Mouse (Mus musculus): ENCODE data around the gene Lrig1.

The Lrig1 gene

GRCm38 (mm10) chr6:94646274-94646863, 53.6 kb downstream of the Lrig1 start:
- DNase-seq, result no peak

GRCm38 (mm10) chr6:94645723-94646122, 54.2 kb downstream of the Lrig1 start:
- DNase-seq, result no peak

GRCm38 (mm10) chr6:94644641-94645040, 55.3 kb downstream of the Lrig1 start:
- no peak for DNase-seq

- DNase-seq, result no peak
Observed at GRCm38 (mm10) chr6:94643989-94644388, 56.0 kb downstream of the Lrig1 start.

- DNase-seq, result no peak
Observed at GRCm38 (mm10) chr6:94642048-94642447, 57.9 kb downstream of the Lrig1 start.

- peak; percentile 37 for DNase-seq
Observed at GRCm38 (mm10) chr6:94640297-94640696, 59.7 kb downstream of the Lrig1 start.

- no peak for DNase-seq
Observed at GRCm38 (mm10) chr6:94637024-94637434, 62.9 kb downstream of the Lrig1 start.

GRCm38 (mm10) chr6:94635343-94635742, 64.6 kb downstream of the Lrig1 start:
- no peak for DNase-seq

- no peak for DNase-seq
Observed at GRCm38 (mm10) chr6:94634710-94635109, 65.2 kb downstream of the Lrig1 start.

GRCm38 (mm10) chr6:94634274-94634673, 65.7 kb downstream of the Lrig1 start:
- no peak for DNase-seq

- no peak for DNase-seq
Observed at GRCm38 (mm10) chr6:94631779-94632082, 68.2 kb downstream of the Lrig1 start.

- DNase-seq, result peak; percentile 34
Observed at GRCm38 (mm10) chr6:94631051-94631778, 68.7 kb downstream of the Lrig1 start.

GRCm38 (mm10) chr6:94628787-94629186, 71.2 kb downstream of the Lrig1 start:
- DNase-seq, result no peak

- DNase-seq, result no peak
Observed at GRCm38 (mm10) chr6:94627714-94628595, 72.0 kb downstream of the Lrig1 start.

- DNase-seq, result no peak
Observed at GRCm38 (mm10) chr6:94626807-94627206, 73.2 kb downstream of the Lrig1 start.

GRCm38 (mm10) chr6:94625896-94626295, 74.1 kb downstream of the Lrig1 start:
- DNase-seq, result no peak

- DNase-seq, result no peak
Observed at GRCm38 (mm10) chr6:94624543-94624942, 75.4 kb downstream of the Lrig1 start.

GRCm38 (mm10) chr6:94622983-94623382, 77.0 kb downstream of the Lrig1 start:
- peak; percentile 55 for DNase-seq

GRCm38 (mm10) chr6:94620801-94621301, 79.1 kb downstream of the Lrig1 start:
- no peak for DNase-seq

GRCm38 (mm10) chr6:94620287-94620686, 79.7 kb downstream of the Lrig1 start:
- DNase-seq, result no peak

- no peak for DNase-seq
Observed at GRCm38 (mm10) chr6:94618671-94619070, 81.3 kb downstream of the Lrig1 start.

- no peak for DNase-seq
Observed at GRCm38 (mm10) chr6:94615936-94616335, 84.0 kb downstream of the Lrig1 start.

- no peak for DNase-seq
Observed at GRCm38 (mm10) chr6:94614346-94614745, 85.6 kb downstream of the Lrig1 start.

Measured in layer of hippocampus, adult 9-11 months (tissue).